Mouse (Mus musculus): ENCODE measurements at regions not wholly inside any gene's neighbourhood (a gene's known extent, or its start where the extent isn't known, plus 50 kb on each side); places are given as distances from the start of the nearest gene placed in this dataset.

- no peak for DNase-seq
- intact Hi-C loops (cut with DNase I) = no loop called here
These were observed 432.6 kb downstream of the Mctp2 start for GRCm38 (mm10) chr7:71873817-71874216.

DNA sequence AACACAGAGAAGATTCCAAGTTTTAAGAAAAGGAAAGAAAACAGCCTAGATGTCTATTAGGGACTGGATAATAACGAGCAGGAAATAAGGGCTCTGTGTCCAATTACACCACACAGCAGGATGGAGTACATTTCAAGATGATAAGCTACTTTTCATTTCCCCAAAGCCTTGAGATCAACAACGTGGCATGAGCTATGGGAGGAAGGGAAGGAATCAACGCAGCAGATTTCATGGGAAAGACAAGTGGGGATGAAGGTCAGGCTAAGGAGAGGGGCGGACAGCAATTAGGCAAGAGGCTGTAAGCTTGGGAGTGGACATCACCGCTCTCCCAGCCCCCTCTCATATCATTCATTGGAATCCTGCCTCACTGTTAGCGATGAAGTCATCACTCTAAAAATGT, 433.5 kb downstream of the Mctp2 start:
- intact Hi-C loops (cut with DNase I) = no loop called here

DNA sequence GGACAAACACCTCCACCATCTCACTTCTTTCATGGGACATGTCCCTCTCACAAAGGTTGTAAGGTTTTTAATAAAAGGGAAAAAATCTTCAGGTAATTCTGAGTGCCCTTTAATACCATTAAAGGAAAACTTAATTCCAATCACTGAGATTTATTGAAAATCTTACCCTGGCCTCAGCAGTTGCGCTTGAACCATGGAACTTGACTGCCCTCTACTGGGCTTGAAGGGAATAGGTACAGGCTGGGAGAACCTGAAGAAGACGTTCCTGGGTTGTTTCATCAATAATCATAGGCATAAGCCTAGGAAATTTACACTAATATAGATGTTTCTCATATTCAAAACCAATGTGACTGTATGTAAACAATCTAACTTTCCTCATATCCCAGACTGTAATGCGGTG, 439.3 kb downstream of the Mctp2 start:
- DNase-seq = peak in 1 of 2 experiments; percentile 47
- intact Hi-C loops (cut with DNase I) = loop anchor here (5.0 kb wide), 1 partner anchor 490 kb away; no protein-coding TSS in a partner anchor

More for the DNA sequence above, 433.5 kb downstream of the Mctp2 start:
- no peak for DNase-seq

- intact Hi-C loops (cut with DNase I) = loop anchor here (5.0 kb wide), 1 partner anchor 488 kb away; no protein-coding TSS in a partner anchor
These were observed 440.8 kb downstream of the Mctp2 start for GRCm38 (mm10) chr7:71865371-71866166.

GRCm38 (mm10) chr7:71852864-71853263, 453.5 kb downstream of the Mctp2 start:
- intact Hi-C loops (cut with DNase I) = no loop called here
- no peak for DNase-seq

More at GRCm38 (mm10) chr7:71865371-71866166, 440.8 kb downstream of the Mctp2 start:
- no peak for DNase-seq

DNA sequence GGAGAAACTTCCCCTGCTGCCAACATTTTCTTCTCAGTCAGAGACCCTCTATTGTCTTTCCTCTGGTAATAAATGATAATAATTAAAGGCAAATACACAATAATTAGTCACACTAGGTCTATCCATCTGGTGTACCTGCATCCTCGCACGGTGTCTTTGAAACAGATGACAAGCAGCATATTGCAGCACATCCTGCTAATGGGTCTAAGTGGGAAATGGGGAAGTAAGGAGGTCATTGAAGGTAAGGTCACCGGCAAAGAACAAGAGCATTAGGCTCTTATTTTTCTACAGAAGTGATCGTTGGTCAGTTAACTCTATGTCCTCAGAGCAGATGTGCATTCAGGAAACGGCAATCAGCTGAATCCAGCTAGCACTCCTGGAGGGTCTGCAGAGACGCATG, 457.2 kb downstream of the Mctp2 start:
- DNase-seq = no peak
- intact Hi-C loops (cut with DNase I) = no loop called here

- intact Hi-C loops (cut with DNase I) = no loop called here
- DNase-seq = no peak
These were observed 468.6 kb downstream of the Mctp2 start for GRCm38 (mm10) chr7:71837845-71838244.

GRCm38 (mm10) chr7:71831790-71832525, 474.4 kb downstream of the Mctp2 start:
- DNase-seq = no peak
- intact Hi-C loops (cut with DNase I) = no loop called here

DNA sequence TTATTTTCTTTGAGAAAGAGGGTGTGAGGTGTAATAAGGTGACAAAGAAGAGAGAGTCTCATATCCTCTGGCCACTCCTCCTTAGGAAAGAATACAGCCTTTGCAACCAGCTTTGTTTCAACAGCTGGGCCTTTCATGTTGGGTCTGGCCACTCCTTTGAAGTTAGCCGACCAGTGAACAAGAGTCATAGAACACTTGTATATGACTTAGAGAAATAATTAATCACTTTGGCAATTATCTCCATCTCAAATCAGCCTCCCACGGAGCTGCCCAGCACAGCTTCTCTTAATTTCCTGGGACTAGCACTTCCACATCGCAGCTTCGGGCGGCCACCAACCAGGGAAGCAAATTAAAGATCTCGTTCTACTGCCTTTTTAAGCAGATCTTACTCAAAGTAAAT, 476.8 kb downstream of the Mctp2 start:
- intact Hi-C loops (cut with DNase I) = no loop called here
- DNase-seq = no peak

- intact Hi-C loops (cut with DNase I) = no loop called here
- no peak for DNase-seq
These were observed 464.9 kb upstream of the Gm10295 start for GRCm38 (mm10) chr7:71816138-71816537.

- intact Hi-C loops (cut with DNase I) = no loop called here
- no peak for DNase-seq
These were observed 442.9 kb upstream of the Gm10295 start for GRCm38 (mm10) chr7:71794201-71794600.

- no peak for DNase-seq
- intact Hi-C loops (cut with DNase I) = no loop called here
These were observed 437.1 kb upstream of the Gm10295 start for GRCm38 (mm10) chr7:71788401-71788800.

GRCm38 (mm10) chr7:71782496-71782895, 431.2 kb upstream of the Gm10295 start:
- no peak for DNase-seq
- intact Hi-C loops (cut with DNase I) = no loop called here

GRCm38 (mm10) chr7:71749886-71750285, 398.6 kb upstream of the Gm10295 start:
- intact Hi-C loops (cut with DNase I) = no loop called here
- no peak for DNase-seq

DNA sequence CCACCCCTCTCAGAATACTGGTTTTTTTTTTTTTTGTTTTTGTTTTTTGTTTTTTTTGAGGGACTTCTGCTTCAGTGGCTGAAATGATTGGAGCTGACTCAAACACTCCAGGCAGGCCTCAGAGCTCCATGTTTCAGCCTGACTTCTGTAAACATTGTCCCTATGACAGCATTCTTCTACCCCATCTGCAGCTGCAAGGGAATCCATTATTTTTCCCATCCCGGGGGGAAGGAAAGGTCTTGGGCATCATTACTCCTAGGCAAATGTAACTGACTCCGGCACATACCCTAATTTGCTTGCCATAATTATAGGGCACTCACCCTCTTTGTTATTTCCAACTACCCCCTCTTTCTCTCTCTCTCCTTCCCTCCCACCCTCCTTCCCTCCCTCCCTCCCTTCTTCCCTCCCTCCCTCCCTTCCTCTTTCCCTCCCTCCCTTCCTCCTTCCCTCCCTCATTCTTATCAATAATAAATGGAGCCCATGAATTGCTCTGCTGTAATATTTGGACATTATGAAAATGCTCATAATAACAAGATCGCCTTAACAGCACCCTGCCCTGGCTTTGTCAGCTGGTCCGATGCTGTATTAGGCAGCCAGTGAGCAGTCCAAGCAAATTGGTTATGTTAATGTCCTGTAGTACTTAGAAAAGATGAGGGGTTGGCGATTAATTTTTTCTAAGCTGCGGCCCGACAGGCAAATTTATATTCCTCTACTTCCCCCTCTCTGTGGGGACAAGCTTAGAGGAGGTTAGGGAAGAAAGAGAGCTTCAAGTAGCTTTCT, 395.0 kb upstream of the Gm10295 start:
- intact Hi-C loops (cut with DNase I) = no loop called here
- no peak for DNase-seq

GRCm38 (mm10) chr7:71728509-71728908, 377.2 kb upstream of the Gm10295 start:
- no peak for DNase-seq
- intact Hi-C loops (cut with DNase I) = no loop called here

DNA sequence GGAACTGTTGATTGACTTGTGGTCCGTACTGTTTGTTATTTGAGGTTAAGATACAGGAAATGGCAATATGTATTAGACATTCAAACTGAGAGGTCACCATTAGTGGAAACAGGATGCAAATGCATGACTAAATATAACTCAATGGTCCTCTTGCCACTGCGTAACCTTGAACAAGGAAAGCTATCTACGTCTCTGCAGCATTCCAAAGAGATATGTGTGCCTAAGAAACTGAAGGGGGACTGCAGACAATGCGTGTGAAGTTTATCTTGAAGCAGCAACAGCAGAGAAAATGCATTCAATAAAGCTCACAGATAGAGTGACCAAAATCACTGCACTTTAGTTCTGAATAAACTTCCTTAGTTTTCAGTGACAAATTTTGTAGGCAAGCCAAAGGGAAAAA, 356.9 kb upstream of the Gm10295 start:
- intact Hi-C loops (cut with DNase I) = loop anchor here (10.0 kb wide), 1 partner anchor 1343 kb away; the partner anchor contains the start of gene Nr2f2
- DNase-seq = no peak

DNA sequence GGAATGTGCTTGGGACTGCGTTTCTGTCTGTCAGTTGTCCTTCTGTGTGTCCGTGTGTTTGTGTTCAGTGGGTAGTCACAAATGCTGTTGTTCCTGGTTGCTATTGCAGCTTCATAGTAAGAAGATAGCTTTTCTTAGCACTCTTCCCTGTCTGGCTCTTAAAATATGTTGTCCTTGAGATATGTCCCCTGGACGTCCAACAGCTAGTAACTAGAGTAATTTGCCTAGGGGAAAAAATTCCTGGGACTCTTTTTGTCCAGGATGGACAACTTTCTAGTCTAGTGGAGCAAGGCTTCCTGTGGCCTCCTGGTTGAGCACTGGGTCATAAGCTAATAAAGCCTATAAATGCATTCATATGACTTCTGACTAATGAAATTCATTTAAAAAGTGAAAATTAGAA, 354.9 kb upstream of the Gm10295 start:
- intact Hi-C loops (cut with DNase I) = loop anchor here (10.0 kb wide), 1 partner anchor 1341 kb away; the partner anchor contains the start of gene Nr2f2
- no peak for DNase-seq

- DNase-seq = peak; percentile 30 to 38
- intact Hi-C loops (cut with DNase I) = loop anchor here (10.0 kb wide), 1 partner anchor 1341 kb away; the partner anchor contains the start of gene Nr2f2
These were observed 354.3 kb upstream of the Gm10295 start for GRCm38 (mm10) chr7:71705426-71706050.

DNA sequence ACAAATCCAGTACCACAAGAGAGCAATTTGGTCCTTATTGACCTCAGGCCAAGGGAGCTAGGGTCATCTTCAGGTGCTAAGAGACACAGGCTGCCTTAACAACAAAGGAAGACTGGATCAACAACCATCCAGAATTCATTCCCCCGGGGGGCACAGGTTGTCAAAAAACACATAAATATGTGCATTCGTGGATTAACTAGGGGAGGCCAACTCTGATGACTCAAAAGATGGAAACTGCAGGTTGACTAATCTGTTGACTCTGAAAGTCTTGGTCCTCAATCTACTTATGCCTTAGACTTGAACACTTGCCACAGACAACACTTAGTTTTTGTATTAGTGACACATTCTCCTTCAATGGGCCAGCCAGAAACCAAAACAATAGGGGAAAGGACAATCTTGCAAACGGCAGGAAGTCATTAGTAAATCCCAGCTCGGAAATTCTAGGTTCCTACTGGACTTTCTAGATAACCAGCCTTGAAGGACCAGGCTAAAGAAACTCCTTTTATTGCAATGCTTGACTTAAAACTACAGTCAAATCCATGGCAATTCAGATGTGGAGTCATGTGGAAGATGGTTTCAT, 353.5 kb upstream of the Gm10295 start:
- DNase-seq = no peak
- intact Hi-C loops (cut with DNase I) = loop anchor here (10.0 kb wide), 1 partner anchor 1340 kb away; the partner anchor contains the start of gene Nr2f2
